Mouse (Mus musculus) olfactory bulb, adult 2 months (tissue): ENCODE results near the gene Gm11569.

Experiments used
- CTCF ChIP-seq: fragments of 200-500 bp; IDR thresholded peaks from 2 replicates; pipeline ENCODE4 v1.5.1; 2012; ENCODE audit warnings: low read depth, mild to moderate bottlenecking, low read length, moderate library complexity; ENCODE audit not compliant: insufficient read depth
- POLR2A ChIP-seq: fragments of 200-500 bp; IDR thresholded peaks from 2 replicates; pipeline ENCODE4 v1.6.1; 2012; ENCODE audit warnings: mild to moderate bottlenecking, low read depth, low read length, moderate library complexity; ENCODE audit not compliant: insufficient read depth

DNA sequence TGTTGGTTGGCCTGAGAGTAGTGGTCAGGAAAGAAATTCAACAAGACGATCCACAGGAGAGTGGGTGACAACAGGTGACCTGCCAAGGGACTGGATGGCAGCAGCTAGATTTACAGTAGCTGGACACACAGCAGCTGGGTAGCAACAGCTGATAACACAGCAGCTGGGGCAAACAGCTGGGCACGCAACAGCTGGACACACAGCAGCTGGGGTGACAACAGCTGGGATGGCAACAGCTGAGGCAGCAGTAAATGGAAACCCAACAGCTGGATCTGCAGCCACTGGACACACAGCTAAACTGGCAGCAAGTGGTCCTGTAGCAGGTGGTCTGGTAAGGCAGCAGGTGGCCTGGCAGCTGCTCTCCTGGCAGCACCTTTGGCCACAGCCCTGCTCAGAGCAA lies 48.0 kb upstream of the Gm11569 start:
- TF ChIP-seq CTCF (no peak), POLR2A (no peak)
